Mouse (Mus musculus): ENCODE data around the gene Cped1.

The Cped1 gene

DNA sequence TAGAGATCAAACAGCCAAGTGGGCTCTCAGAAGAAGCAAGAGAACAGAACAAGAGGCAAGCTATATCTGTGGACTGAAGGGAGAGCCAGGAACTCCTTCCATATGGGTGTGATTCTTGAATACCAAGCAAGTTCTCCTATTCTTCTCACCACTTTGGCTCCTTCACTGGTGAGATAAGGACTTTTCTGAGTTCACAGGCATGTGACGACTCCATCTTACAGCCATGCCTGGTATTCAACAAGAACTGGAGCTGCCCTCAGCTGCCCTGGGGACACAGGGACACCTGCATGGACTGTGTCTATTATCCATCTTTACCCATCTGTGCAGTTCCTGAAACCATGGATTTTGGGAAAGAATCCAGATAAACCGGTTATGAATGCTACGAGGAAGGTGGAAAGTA is 15.2 kb downstream of the Cped1 start:
- DNase-seq: no peak

DNA sequence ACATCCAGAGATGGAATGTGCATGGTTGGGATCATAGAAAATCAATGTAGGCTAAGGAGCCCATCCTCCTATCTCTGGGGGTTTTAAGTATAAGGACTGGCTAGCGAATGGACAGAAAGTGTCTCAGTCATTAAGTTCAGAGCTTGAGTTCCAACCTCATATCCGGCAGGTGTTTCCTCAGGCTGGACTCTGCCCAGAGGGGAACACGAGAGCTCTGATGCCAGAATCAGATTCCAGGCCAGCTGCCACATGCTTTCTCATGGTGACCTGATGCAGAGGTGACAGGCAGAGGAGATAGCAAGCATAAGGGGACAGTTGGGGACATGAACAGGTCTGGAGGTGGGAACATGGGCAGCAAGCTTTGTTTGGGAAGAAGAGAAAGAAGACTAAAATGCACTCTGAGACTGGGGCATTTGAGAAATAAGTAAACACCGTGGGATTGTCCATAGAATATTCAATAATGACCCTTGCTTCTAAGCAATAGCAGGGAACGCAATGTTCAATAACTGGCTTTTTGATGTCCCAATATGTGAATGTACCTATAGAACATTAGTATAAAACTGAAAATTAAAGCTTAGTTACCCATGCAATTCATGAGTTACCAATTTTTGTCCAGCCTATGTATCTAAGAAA is 15.7 kb downstream of the Cped1 start:
- no peak for DNase-seq

DNA sequence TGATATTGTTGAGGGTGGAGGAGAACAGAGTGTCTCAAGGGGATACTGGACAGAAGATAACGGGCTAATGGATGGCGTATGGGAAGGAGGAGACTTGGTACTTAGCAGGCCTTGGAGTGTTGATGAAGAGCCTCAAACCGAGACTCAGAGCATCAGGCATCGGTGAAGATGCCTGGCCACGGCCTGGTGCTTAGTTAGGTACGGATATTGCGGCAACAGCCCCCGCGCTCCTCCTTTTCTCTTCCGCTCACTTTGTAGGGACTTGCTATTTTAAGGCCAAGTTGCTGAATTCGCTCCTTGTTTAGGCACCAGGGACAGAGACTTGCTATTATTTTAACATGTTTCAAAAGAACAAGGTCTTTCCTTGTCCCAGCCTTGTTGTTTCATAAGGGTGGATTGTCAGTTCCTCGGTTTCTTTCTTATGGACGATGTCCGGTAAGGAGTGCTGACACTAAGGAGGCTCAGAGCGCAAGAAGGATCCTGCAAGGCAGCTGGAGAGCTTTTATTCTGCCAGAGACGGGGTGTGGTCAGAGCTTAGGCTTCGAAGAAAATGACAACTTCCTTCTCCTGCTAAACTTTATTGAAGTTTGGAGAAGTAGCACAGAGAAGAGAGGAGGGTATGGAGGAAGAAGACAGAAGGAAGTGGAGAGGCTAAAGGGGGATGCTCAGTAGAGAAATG is 16.9 kb downstream of the Cped1 start:
- DNase-seq: no peak

DNA sequence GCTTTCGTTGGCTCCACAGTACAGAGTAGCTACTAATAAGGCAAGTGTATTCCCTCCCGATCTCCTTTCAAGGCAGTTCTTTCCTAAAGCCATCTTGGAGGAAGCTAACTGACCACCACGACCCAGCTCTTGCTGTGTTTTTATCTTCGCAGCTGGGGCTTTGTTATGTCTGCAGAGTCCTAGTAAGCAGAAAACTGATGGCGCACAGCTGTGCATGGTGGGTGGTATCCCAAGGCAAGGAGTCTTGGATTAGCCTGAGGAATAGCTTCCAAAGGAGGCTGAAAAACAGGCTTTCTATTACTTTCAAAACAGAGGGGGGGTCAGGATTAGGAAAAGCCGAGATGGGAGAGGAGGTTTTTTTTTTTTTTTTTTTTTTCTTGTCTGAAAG is 17.5 kb downstream of the Cped1 start:
- no peak for DNase-seq

DNA sequence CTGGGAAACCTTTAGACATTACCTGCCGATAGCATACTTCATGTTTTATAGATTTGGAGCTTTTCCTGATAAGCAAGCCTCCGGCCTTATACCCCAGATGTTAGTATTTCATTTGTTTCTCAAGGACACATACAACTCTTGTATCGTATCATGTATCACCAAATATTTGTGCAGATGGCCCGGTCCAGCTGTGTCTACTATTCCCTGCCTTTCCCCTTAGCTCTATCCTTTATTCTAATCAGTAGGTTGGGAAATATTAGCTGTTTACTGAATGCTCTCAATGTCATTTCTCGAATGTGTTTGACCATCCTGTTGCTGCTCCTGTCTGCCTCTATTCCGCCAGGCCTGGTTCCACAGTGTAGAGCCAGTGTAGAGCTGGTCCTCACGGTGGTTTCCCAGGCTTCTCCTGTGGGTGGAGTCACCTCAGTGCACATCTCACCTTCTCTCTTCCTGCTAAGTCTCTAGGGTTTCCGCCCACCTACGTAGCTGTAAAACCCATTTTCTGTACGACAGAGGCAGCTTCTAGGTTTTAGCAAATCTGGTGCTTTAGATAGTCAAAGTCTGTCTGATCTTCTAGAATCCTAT is 18.3 kb downstream of the Cped1 start:
- DNase-seq: no peak

DNA sequence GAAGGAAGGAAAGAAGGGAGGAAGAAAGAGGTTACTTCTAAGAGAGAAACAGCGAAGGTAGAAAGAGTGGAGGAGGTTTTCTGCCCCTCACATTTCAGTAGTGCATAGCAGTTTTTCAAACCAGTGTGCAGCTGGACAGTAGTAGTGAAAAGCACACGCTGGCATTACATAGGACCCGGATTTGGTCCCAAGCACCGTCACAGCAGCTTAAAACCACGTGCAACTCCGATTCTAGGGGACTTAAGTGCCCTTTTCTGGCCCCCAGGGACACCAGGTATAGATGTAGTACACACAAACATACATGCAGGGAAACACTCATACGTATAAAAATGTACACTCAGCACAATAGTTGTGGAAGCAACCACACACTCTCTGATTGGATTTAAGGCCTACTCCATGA is 22.6 kb downstream of the Cped1 start:
- DNase-seq: no peak

DNA sequence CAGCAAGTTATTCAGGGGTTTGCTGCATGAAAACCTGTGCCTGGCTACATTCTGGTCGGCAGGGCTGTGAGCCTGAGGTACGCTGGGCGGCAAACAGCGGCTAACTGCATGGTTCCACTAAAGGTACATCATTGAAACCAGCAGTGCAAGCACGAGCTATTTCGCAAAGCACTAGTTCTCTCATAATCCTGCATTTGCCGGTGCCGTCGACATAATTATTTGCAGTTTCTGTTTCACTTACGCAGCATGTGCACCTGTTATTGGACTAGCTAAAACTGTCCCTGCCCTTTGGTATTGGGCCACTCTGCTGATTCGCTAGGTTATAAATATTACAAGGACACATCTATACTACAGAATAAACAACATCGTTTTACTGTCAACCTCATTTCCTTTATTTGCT is 24.5 kb downstream of the Cped1 start:
- no peak for DNase-seq

DNA sequence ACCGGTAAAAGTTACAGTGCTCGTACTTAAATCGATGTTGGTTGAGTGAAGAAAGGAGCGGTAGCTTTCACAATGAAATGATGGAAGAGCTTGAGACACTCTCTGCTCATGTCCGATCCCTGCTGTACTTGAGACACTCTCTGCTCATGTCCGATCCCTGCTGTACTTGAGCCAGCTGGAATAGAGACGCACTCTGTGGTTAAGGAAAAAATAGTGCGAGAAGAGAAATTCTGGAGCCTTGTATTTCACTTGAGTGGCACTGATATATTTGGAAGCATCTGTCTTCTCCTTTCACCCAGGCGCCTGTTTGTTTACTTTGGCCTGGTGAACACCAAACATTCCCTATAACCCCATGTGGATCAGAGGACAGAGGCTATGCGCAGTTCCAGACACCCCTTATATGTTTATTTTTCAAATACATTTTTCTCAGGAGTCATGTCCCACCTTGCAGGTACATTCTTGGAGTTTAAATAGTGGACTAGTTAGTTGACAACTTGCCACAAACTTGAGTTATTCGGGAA is 25.1 kb downstream of the Cped1 start:
- no peak for DNase-seq

DNA sequence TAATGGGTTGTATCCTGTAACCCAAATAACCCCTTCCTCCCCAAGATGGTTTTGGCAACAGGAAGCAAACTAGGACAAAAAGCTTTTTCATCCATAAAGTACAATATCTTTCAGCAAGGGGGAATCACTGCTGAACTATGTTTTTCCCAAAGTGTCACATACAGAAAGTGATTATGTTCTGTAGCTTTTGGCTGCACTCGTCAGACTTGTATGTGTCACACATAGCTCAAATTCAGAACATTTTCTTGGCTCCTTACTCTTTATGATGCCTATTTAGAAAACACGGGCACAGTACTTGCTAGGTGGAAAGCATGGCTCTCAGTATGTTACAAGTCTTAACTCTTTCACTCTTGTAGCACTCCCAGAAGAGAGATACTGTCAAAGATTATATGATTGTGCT is 25.8 kb downstream of the Cped1 start:
- no peak for DNase-seq

DNA sequence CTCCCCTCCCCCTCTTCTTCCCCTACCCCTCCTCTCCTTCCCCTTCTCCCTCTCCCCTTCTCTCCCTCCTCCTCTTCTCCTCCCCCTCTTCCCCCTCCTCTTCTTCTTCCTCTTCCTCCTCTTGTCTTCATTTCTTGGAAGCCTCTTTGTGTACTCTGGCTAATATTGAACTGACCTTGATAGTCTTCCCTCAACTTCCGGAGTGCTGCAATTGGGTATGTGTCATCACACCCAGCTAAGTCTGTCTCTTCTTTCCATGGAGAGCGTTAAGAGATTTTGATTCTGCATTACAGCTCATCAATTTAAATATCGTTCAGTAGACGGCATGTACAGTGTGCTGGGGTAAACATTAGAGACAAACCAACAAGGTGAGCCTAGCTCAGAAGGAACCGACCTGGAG is 26.4 kb downstream of the Cped1 start:
- DNase-seq: no peak

DNA sequence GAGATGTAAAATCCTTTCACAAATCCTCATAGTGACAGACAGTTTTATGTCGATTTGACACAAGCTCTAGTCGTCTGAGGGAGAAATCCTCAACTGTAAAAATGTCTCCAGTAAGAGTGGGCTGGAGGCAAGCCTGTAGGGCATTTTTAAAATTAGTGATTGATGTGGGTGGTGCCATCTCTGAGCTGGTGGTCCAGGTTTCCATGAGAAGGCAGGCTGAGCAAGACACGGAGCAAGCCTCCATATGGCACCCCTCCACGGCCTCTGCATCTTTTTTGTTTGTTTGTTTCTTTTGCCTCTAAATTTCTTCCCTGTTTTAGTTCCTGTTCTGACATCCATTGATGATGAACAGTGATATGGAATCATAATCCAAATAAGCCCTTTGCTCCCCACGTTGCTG is 26.8 kb downstream of the Cped1 start:
- no peak for DNase-seq

DNA sequence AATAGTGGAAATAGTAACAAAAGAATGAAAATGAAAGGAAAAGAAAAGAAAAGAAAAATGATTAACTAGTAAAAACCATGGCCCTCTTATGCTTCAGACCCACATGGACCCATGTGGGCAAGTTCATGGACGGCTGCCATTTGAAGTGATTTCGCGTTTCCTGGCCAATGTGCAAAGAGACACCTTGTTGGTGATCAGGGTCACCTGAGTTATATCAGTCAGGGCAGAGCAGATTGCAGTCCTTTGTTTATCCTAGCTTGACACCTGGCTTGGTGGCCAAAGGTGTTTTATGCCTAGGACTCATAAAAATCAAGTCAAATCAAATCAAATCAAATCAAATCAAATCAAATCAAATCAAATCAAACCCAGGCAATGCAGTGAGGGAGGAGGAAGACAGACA is 27.7 kb downstream of the Cped1 start:
- DNase-seq: no peak

DNA sequence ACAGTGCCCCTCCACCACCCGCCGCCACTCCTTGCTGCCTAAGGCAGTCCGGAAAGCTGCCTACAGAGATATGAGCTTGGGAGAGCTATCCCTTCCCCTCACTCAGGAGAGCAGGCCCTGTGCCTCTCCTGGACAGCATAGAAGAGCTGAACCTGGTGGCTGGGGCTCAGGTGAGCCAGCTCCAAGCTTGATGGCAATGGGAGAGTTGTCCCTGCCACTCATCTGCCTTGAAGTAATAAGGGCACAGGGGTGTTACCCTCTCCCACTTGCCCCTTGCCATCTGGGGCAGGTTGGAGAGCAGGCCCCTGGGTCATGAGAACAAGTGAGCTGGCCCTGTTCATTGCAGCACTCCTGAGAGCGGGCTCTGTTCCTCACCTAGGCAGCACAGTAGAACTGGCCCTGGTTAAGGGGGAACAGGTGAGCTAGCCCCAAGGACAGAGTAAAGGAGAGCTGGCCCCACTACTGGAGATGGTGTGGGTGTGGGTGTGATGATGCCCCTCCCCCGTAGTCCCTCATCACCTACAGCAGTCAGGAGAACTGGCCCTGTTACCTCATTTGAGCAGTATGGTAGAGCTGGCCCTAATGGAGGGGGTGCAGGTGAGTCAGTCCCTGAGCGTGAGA is 28.7 kb downstream of the Cped1 start:
- DNase-seq: no peak

DNA sequence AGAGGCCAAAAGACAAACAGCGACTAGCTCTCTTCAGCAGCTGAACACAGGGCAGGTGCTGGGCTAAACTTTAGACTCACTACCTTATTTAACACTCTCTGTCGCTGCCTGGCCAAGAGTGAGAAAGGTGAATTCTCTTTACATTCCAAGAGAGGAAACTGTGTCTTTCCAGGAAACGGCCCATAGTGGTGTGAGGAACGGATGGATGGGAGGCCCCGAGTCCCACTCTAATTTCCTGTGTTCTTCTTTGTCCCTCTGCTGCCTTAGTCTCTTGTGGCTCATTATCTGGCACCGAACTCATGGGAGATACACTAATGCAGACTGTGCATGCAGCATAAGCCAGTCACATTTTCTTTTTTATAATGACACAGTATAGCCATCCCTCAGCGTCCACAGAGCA is 31.9 kb downstream of the Cped1 start:
- no peak for DNase-seq

DNA sequence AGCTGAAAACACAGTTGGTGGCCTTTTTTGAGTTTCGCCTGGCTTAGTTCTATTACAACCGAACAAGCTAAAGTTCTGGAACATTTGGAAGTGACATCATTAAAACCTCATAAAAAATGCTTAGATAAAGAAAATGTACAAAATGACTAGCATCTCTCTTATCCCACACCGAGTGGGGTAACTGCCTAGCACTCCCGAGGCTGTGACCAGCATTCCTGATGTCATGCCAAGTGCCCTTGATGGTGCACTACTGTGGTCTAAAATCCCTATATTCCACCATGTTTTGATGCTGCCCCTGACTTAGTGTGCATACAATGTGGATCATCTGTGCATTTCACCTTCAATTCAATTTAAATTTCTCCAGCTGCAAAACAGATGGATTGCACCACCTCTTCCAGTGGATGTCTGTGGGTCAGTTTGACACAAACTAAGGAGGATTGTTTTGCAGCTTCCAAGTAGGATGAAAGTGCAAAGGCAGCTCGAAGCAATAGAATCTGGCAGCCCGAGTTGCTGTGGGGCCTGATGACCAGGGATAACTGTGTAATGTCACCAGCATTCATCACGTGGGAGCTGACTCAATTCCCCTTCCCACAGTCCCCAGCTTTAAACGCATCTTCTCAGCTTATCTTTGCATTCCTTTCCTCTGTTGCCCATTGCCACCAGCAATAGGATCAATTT is 33.2 kb downstream of the Cped1 start:
- no peak for DNase-seq

DNA sequence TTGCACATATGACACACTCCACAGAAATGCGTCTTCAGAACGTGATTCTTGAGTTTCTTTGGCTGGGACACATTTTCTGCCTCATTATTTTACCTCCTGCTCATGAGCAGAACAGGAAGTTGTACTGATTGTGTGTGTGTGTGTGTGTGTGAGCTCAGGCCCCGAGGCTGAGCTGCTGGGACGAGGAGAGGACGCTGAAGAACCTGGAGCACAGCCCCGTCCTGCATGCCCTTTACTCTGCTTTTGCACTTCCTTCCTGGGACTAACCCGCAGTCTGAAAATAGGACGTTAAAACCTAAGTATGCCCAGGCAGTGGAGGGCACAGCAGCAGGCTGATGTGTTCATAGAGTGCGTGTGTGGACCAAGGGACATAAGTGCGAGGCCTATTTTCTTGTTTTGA is 33.9 kb downstream of the Cped1 start:
- DNase-seq: no peak

DNA sequence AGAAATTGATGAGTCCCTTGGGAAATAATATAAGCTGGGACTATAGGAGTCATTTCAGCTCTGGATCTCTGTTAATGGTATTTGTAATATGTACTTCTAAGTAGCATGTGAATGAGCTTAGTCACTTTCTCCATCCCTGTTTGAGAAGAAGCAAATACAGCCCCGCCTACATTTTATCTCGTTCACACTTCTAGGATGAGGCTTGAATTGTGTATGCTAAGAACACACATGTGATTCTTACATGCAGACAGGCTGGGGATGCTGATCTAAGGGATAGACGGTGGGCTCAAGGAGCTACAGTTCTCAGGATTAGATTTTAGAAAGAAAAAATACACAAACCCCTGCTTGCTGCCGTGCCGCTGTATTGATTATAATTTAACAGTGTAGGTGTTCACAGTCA is 35.0 kb downstream of the Cped1 start:
- DNase-seq: no peak

DNA sequence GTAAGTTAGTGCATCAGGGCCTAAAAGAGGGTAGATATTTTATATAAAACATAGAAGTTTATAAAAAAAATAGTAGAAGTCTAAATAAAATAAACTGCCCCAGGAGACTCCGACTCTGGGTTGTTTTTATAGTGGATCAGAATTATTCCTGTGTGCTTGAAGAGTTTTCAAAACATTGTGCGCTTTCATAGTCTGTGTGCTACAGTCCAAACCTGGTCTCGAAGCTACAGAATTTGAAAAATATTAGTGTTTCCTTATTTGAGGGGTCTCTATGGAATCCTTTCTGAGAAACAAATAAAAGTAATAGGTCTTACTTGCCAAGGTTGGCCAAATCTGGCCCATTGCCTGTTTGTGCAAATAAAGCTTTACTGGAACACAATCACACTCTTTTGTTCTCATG is 35.6 kb downstream of the Cped1 start:
- DNase-seq: no peak

DNA sequence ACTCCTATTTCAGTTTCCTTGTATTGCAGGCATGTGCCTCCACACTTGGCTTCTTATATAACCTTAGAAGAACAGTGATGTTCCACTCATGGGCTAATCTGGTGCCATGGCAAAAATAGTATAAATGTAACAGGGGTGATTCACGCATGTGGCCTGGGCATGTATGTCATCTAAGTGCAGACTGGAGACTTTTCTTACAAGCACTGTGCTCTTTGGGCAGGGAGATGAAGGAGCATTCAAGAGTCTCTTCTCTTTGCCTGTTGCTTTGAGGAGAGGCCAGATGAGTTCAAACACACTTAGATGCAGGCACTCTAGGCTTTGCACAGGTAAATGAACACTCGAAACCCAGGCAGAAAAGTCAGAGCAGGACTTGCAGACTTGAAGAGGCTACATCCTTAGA is 38.5 kb downstream of the Cped1 start:
- no peak for DNase-seq

DNA sequence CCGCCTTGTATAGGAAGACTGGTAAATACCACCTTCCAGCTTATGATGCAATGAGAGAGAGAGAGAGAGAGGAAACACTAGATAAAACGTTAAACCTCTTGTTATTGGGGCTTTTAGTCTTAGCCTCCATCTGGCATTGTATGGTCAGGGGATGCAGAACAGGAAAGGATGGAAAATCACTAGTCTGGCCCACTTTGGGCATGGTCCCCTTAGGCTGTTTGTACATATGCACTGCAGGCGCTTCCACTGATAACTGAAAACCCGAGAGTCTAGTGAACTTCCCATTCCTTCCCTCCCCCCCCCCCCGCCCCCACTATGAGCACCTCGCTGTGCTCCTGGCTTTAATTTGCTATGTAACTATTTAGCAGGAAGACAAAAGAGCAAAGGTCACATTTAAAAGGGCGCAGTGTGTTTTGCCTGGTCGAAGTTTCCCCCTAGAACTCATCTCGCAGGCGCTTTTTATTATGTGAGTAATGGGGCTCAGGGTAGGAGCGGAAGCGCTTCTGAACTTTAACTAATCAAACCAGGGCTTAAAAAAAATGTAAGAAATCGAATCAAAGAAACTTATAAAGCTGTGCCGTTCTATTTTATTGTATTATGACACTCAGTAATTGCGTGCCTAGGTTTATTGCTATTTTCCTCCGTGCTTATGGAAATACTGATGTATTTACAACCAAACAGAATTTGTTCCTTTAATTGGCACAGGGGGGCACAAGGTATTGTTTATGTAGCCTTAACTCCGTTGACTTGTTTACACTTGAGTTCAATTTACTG is 40.1 kb downstream of the Cped1 start:
- DNase-seq: no peak

DNA sequence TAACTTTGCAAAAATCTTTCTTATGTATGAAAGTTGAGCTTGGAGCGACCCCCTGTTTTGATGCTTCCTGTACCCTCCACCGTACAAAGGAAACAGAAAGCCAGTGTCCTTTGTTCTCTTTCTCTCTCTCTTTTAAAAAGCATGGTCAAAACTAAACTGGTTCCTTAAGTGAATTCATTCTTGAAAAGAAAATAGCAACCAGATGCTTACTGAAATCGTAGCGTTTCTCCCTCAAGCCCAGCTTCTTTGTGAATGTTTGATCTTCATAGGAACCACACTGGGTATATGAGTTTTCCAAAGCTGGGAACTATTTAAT is 40.6 kb downstream of the Cped1 start:
- DNase-seq: no peak

DNA sequence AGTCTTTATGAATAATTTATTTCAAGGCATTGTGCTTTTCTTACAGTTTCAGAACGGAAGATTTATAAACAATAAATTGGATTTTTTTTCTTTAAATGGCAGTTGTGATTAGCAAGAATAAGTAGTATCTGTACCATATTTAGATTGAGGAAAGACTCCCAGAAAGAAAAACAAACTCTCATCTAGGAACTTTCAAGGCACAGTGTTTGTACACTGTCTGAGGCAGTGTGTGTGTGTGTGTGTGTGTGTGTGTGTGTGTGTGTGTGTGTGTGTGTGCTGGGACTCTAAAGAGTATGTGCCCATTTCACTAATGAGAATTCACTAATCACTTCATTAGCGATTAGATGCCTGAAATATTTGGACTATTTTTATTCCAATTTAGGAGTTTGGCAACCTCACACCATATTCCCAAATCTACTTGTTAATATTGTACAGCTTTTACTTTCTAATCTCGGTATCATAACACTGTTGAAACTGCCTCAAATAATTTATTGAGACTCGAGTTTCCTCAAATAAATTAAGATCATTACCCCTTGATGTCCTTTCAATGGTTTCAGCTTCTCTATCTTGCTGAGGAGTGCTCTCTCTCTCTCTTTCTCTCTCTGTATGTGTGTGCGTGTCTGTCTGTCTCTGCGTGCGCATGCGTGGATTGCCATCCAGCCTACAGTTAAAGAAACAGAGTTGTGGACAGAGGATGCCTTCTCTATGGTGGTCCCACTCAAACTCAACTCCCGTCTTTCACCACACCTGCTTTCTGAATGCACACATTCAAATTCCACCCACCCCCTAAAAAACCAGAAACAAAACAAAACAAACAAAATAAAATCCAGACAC is 41.3 kb downstream of the Cped1 start:
- no peak for DNase-seq
